Mouse (Mus musculus) CH12.LX (cell line): ENCODE results near the gene Slco1a4. TPM values are rescaled to one million over a fixed set of nuclear protein-coding genes. Genes with fewer than 3 reads are reported as not detected.
A peak's percentile ranks its signal among the peaks of the same experiment; 100 is the strongest.

Source experiments
- DNase-seq: peaks from one replicate; pipeline ENCODE4 v3.0.0-alpha.2; 2013; ENCODE audit errors: extremely low read depth
- H3K27ac ChIP-seq: 2 replicates; pipeline ENCODE4 v1.5.1; 2012; ENCODE audit warnings: low read depth, mild to moderate bottlenecking, control low read depth, moderate library complexity; ENCODE audit not compliant: insufficient read depth
- H3K27me3 ChIP-seq: replicated peaks from 2 replicates; pipeline ENCODE3; 2012; ENCODE audit warnings: inconsistent platforms
- H3K36me3 ChIP-seq, 2 experiments: replicated peaks in 1 of 2; 2 replicates each; pipeline versions ENCODE3 to v1.6.1; 2012; ENCODE audit warnings: inconsistent platforms in 1 of 2, low read length in 1 of 2, mild to moderate bottlenecking in 1 of 2, mixed read lengths in 1 of 2, moderate library complexity in 1 of 2; ENCODE audit not compliant: control insufficient read depth in 1 of 2, insufficient read depth in 1 of 2
- H3K4me1 ChIP-seq, 2 experiments: 2 replicates each; pipeline ENCODE4 v1.6.1; 2012; ENCODE audit warnings: inconsistent platforms in 1 of 2, moderate library complexity in 1 of 2; ENCODE audit not compliant: insufficient read depth in 2 of 2, control insufficient read depth in 1 of 2
- H3K4me2 ChIP-seq: 2 replicates; pipeline ENCODE4 v1.6.1; 2012; ENCODE audit warnings: low read depth, mild to moderate bottlenecking, control low read depth; ENCODE audit not compliant: poor library complexity, insufficient read depth, severe bottlenecking
- H3K4me3 ChIP-seq, 3 experiments: fragments of 150-350 bp in 1 of 3; sonication (generic) in 1 of 3; replicated peaks in 1 of 3; 2 replicates each; pipeline versions ENCODE3 to v1.5.1; 2011 to 2012; ENCODE audit warnings: low read depth in 2 of 3, low read length in 2 of 3, mild to moderate bottlenecking in 2 of 3, moderate library complexity in 2 of 3, control low read depth in 1 of 3, improper control_type of control experiment in 1 of 3, inconsistent platforms in 1 of 3, mixed read lengths in 1 of 3; ENCODE audit not compliant: poor library complexity in 1 of 3
- H3K79me2 ChIP-seq: replicated peaks from 2 replicates; pipeline ENCODE4 v1.6.1; 2012; ENCODE audit warnings: mild to moderate bottlenecking, moderate library complexity; ENCODE audit not compliant: control insufficient read depth, poor library complexity, insufficient read depth, severe bottlenecking; ENCODE audit errors: extremely low read depth
- H3K9ac ChIP-seq: 2 replicates; pipeline ENCODE4 v1.6.1; 2012; ENCODE audit warnings: low read depth, mild to moderate bottlenecking, control low read depth, moderate library complexity; ENCODE audit not compliant: insufficient read depth
- H3K9me3 ChIP-seq: replicated peaks from 2 replicates; pipeline ENCODE3; 2012; ENCODE audit warnings: low read length, inconsistent platforms, mixed read lengths
- CHD1 ChIP-seq: IDR thresholded peaks from 2 replicates; pipeline ENCODE4 v1.6.1; 2012; ENCODE audit warnings: low read depth, low read length, improper control_type of control experiment, inconsistent platforms
- CHD2 ChIP-seq: IDR thresholded peaks from 2 replicates; pipeline ENCODE4 v1.6.1; 2011; ENCODE audit warnings: low read length, improper control_type of control experiment
- CTCF ChIP-seq, 2 experiments: IDR thresholded peaks in 1 of 2; conservative IDR thresholded peaks in 1 of 2; 2 replicates each; pipeline ENCODE4 v1.5.1; 2011 to 2012; ENCODE audit warnings: low read depth in 2 of 2, low read length in 2 of 2, improper control_type of control experiment in 1 of 2, inconsistent platforms in 1 of 2, mild to moderate bottlenecking in 1 of 2, moderate library complexity in 1 of 2
- ETS1 ChIP-seq: conservative IDR thresholded peaks from 2 replicates; pipeline ENCODE4 v1.6.1; 2012; ENCODE audit warnings: low read depth, mild to moderate bottlenecking, inconsistent platforms, low read length, improper control_type of control experiment, moderate library complexity
- GABPA ChIP-seq: IDR thresholded peaks from 2 replicates; pipeline ENCODE4 v1.6.1; 2012; ENCODE audit warnings: low read depth, low read length, improper control_type of control experiment, inconsistent platforms; ENCODE audit not compliant: insufficient replicate concordance
- HCFC1 ChIP-seq: IDR thresholded peaks from 2 replicates; pipeline ENCODE4 v1.6.1; 2012; ENCODE audit warnings: low read depth, mild to moderate bottlenecking, inconsistent platforms, low read length, improper control_type of control experiment
- JUN ChIP-seq: IDR thresholded peaks from 2 replicates; pipeline ENCODE4 v1.6.1; 2011; ENCODE audit warnings: low read depth, mild to moderate bottlenecking, low read length, improper control_type of control experiment, moderate library complexity; ENCODE audit not compliant: insufficient read depth
- JUND ChIP-seq: conservative IDR thresholded peaks from 2 replicates; pipeline ENCODE4 v1.6.1; 2011; ENCODE audit warnings: low read depth, low read length, improper control_type of control experiment
- MAFK ChIP-seq: IDR thresholded peaks from 2 replicates; pipeline ENCODE4 v1.6.1; 2011; ENCODE audit warnings: low read length, improper control_type of control experiment; ENCODE audit not compliant: insufficient replicate concordance
- MAX ChIP-seq: IDR thresholded peaks from 2 replicates; pipeline ENCODE4 v1.6.1; 2011; ENCODE audit warnings: low read length, improper control_type of control experiment
- MEF2A ChIP-seq: IDR thresholded peaks from 2 replicates; pipeline ENCODE4 v1.6.1; 2014; ENCODE audit warnings: low read depth, mild to moderate bottlenecking, inconsistent platforms, low read length, improper control_type of control experiment, borderline replicate concordance
- NELFE ChIP-seq: IDR thresholded peaks from 2 replicates; pipeline ENCODE4 v1.6.1; 2011; ENCODE audit warnings: low read depth, low read length, improper control_type of control experiment
- NRF1 ChIP-seq: IDR thresholded peaks from 2 replicates; pipeline ENCODE4 v1.6.1; 2014; ENCODE audit warnings: low read depth, mild to moderate bottlenecking, inconsistent platforms, low read length, improper control_type of control experiment, moderate library complexity
- POLR2A ChIP-seq: IDR thresholded peaks from 2 replicates; pipeline ENCODE4 v1.6.1; 2011; ENCODE audit warnings: low read depth, mild to moderate bottlenecking, improper control_type of control experiment, low read length
- RAD21 ChIP-seq: IDR thresholded peaks from 2 replicates; pipeline ENCODE4 v1.6.1; 2011; ENCODE audit warnings: low read depth, mild to moderate bottlenecking, low read length, improper control_type of control experiment, moderate library complexity
- TCF12 ChIP-seq: IDR thresholded peaks from 2 replicates; pipeline ENCODE4 v1.6.1; 2014; ENCODE audit warnings: low read depth, mild to moderate bottlenecking, inconsistent platforms, low read length, improper control_type of control experiment
- UBTF ChIP-seq: IDR thresholded peaks from 2 replicates; pipeline ENCODE4 v1.6.1; 2012; ENCODE audit warnings: low read depth, mild to moderate bottlenecking, inconsistent platforms, low read length, improper control_type of control experiment, moderate library complexity
- USF2 ChIP-seq: conservative IDR thresholded peaks from 2 replicates; pipeline ENCODE4 v1.6.1; 2011; ENCODE audit warnings: low read depth, low read length, improper control_type of control experiment
- ZKSCAN1 ChIP-seq: IDR thresholded peaks from 2 replicates; pipeline ENCODE4 v1.6.1; 2012; ENCODE audit warnings: low read depth, inconsistent platforms, low read length, improper control_type of control experiment, borderline replicate concordance
- ZMIZ1 ChIP-seq: IDR thresholded peaks from 2 replicates; pipeline ENCODE4 v1.6.1; 2012; ENCODE audit warnings: low read depth, mild to moderate bottlenecking, inconsistent platforms, low read length, improper control_type of control experiment
- ZNF384 ChIP-seq: IDR thresholded peaks from 2 replicates; pipeline ENCODE4 v1.6.1; 2012; ENCODE audit warnings: low read depth, low read length, improper control_type of control experiment, inconsistent platforms
- dilution Hi-C: fragments of 300-500 bp; cut with MboI; formaldehyde crosslinking; loops from 2 replicates; pipeline ENCODE4 v1.14.3; 2020; ENCODE audit warnings: low sequenced_read_pairs; ENCODE audit not compliant: extremely low pct_unique_long_range_greater_than_20kb, extremely low pct_ligation_motif_present
- in situ Hi-C: fragments of 300-500 bp; cut with MboI; formaldehyde crosslinking; loops from 3 replicates; pipeline ENCODE4 v1.14.3; 2019; ENCODE audit warnings: low sequenced_read_pairs, low pct_ligation_motif_present, low pct_unique_long_range_greater_than_20kb, mixed read lengths
- polyA plus RNA-seq: library from polyadenylated mRNA; unstranded; fragments of >175 nt; gene quantifications from 2 replicates; pipeline ENCODE4 v1.2.1, GENCODE M21; 2012; ENCODE audit warnings: low read depth; ENCODE audit not compliant: insufficient read length
- total RNA-seq, 2 experiments: library from RNA; depleted of rRNA; stranded (reverse); fragments of 300-350 nt in 1 of 2; fragments of >200 nt in 1 of 2; gene quantifications; 2 replicates each; pipeline ENCODE4 v1.2.3; 2012 to 2014

Gene Slco1a4
- total and polyA plus RNA-seq, 3 experiments, result not detected

DNA sequence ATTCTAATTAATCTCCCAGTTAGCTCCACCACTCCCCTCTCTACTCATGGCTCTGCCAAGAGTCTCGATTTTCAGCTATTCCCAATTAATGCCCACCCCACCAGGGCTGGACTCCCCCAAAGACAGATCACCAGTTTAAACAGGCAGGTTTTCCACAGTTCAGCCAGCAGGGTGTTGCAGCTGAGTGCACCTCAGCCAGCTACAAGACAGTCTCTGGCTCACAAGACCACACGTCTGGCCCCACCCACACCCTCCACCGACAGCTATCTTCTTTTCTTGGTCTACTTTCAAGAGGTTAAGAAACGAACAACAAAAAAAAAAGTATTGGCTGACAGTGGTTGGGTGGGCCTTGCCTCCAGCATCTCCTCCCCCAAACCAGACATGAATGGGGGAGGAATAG is 6.9 kb downstream of the Slco1a4 start:
- no peak overlapping the region for H3K9ac ChIP-seq
- no peaks in the 10 kb centered on the region for H3K36me3 ChIP-seq
- no peaks in the 10 kb centered on the region for H3K4me1 ChIP-seq
- no peak overlapping the region for H3K4me3 ChIP-seq
- H3K4me2 ChIP-seq, result no peak overlapping the region
- H3K9me3 ChIP-seq, result peaks cover 30% of the 10 kb centered on the region
- H3K27ac ChIP-seq, result no peak overlapping the region
- no peaks in the 10 kb centered on the region for H3K27me3 ChIP-seq
- H3K79me2 ChIP-seq, result no peaks in the 10 kb centered on the region
- in situ Hi-C loops, result no loop called here
- dilution Hi-C loops, result no loop called here
- DNase-seq, result no peak
- TF ChIP-seq ETS1 (no peak), MAX (no peak), NELFE (no peak), USF2 (no peak), MAFK (no peak), NRF1 (no peak), GABPA (no peak), JUN (no peak), CHD1 (no peak), ZNF384 (no peak), HCFC1 (no peak), ZMIZ1 (no peak)

- Histone ChIP-seq H3K36me3 (no peaks in the 10 kb centered on the region), H3K4me2 (no peak overlapping the region), H3K79me2 (no peaks in the 10 kb centered on the region), H3K9ac (no peak overlapping the region), H3K9me3 (peaks cover 16% of the 10 kb centered on the region), H3K4me1 (no peaks in the 10 kb centered on the region), H3K27me3 (no peaks in the 10 kb centered on the region), H3K27ac (no peak overlapping the region), H3K4me3 (no peak overlapping the region)
- TF ChIP-seq RAD21 (peak; percentile 16), HCFC1 (no peak), CTCF (conservative IDR thresholded peaks at IDR 0.05 in 1 of 2, IDR thresholded peaks at IDR 0.05 in 1 of 2; ENCODE audit: low read depth in 2 of 2, low read length in 2 of 2) (peak in 1 of 2 experiments; percentile 29; a peak in 2 of 4 replicates)
- DNase-seq, result peak; percentile 1
- dilution Hi-C loops, result no loop called here
- in situ Hi-C loops, result loop anchor here (25.0 kb wide), 1 partner anchor 311 kb away; no protein-coding TSS in a partner anchor
Measured at GRCm38 (mm10) chr6:141797837-141798236, 58.2 kb downstream of the Slco1a4 start.

DNA sequence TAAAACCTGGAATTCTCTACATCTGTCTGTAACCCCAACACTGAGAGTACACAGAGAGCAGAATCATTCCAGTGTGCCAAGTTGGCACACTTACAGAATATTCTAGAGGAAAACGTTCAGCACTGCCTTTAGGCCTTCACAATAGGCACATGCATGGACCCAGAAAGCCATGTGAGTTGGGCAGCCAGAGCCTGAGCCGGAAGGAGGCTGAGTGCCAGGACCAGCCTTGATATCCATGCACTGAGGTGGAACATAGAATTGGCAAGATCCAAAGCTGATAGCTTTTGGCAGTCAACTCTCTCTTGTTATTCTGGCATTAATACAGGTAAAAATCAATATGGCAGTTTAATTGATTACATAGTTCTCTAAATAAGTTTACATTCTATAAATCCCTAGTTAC is 81.5 kb downstream of the Slco1a4 start:
- Histone ChIP-seq H3K79me2 (no peaks in the 10 kb centered on the region), H3K36me3 (no peaks in the 10 kb centered on the region), H3K27me3 (no peaks in the 10 kb centered on the region), H3K4me1 (no peaks in the 10 kb centered on the region), H3K4me2 (no peak overlapping the region), H3K4me3 (no peak overlapping the region), H3K27ac (no peak overlapping the region), H3K9me3 (peaks cover 33% of the 10 kb centered on the region), H3K9ac (no peak overlapping the region)
- dilution Hi-C loops (no loop called here), in situ Hi-C loops (no loop called here)
- no peak for TF ChIP-seq GABPA
- TF ChIP-seq JUN, result no peak
- TF ChIP-seq POLR2A, result no peak
- no peak for TF ChIP-seq MAFK
- no peak for TF ChIP-seq CHD2
- TF ChIP-seq TCF12, result no peak
- no peak for TF ChIP-seq ZKSCAN1
- TF ChIP-seq JUND, result no peak
- TF ChIP-seq HCFC1, result no peak
- no peak for TF ChIP-seq ZMIZ1
- TF ChIP-seq UBTF, result no peak
- no peak for TF ChIP-seq MEF2A
- DNase-seq, result no peak
